7 mouse cellular contexts compared by ENCODE assay signal in genomic region chr14:76414122-76414861, GRCm38 (mm10). TPM values are rescaled to one million over a fixed set of nuclear protein-coding genes. Genes with fewer than 3 reads are reported as not detected.
DNase-seq lines count a peak whose midpoint lies in the region; ATAC-seq lines count a peak whose summit lies in the region.

No protein-coding gene starts in this region.

- no peaks in the 10 kb centered on the region for H3K9me3 ChIP-seq in embryonic facial prominence, embryonic 12.5 days
- no peaks in the 10 kb centered on the region for H3K9me3 ChIP-seq in limb, embryonic 13.5 days
- no peaks in the 10 kb centered on the region for H3K9me3 ChIP-seq in midbrain, embryonic 15.5 days

- no peaks in the 10 kb centered on the region for H3K27me3 ChIP-seq in embryonic facial prominence, embryonic 12.5 days
- no peaks in the 10 kb centered on the region for H3K27me3 ChIP-seq in limb, embryonic 13.5 days
- no peaks in the 10 kb centered on the region for H3K27me3 ChIP-seq in midbrain, embryonic 15.5 days (replicated peaks)

- peaks cover 33% of the 10 kb centered on the region for H3K4me1 ChIP-seq in embryonic facial prominence, embryonic 12.5 days
- peaks cover 40% of the 10 kb centered on the region for H3K4me1 ChIP-seq in limb, embryonic 13.5 days
- peaks cover 31% of the 10 kb centered on the region for H3K4me1 ChIP-seq in midbrain, embryonic 15.5 days

- DNase-seq in adrenal gland, postnatal 36 days: peak; percentile 97 to 98
- DNase-seq in heart, adult 9 months (ENCODE audit: low spot score in 2 of 2): peak; percentile 94 to 97
- peak; percentile 95 for DNase-seq in kidney, adult 9 months
- DNase-seq in spleen, adult 18-20 months: peak; percentile 81 to 84

- H3K36me3 ChIP-seq in embryonic facial prominence, embryonic 12.5 days: peaks cover 28% of the 10 kb centered on the region
- peaks cover 26% of the 10 kb centered on the region for H3K36me3 ChIP-seq in limb, embryonic 13.5 days
- no peaks in the 10 kb centered on the region for H3K36me3 ChIP-seq in midbrain, embryonic 15.5 days (replicated peaks)

- WGBS in embryonic facial prominence, embryonic 12.5 days: under 1% methylated on average over 56 of the region's 81 CpGs
- WGBS in limb, embryonic 13.5 days: under 1% methylated on average over 60 of the region's 81 CpGs
- under 1% methylated on average over 75 of the region's 81 CpGs for WGBS in midbrain, embryonic 15.5 days

- H3K4me2 ChIP-seq in embryonic facial prominence, embryonic 12.5 days (replicated peaks): peak overlapping the region; percentile 82
- H3K4me2 ChIP-seq in limb, embryonic 13.5 days (replicated peaks): peak overlapping the region; percentile 95
- peak overlapping the region; percentile 84 for H3K4me2 ChIP-seq in midbrain, embryonic 15.5 days

- peak; percentile 97 for ATAC-seq in embryonic facial prominence, embryonic 12.5 days (ENCODE audit: insufficient number of reproducible peaks, insufficient read depth, low FRiP score, low TSS enrichment)
- peak; percentile 96 for ATAC-seq in limb, embryonic 13.5 days (ENCODE audit: low FRiP score, low read depth)
- ATAC-seq in midbrain, embryonic 15.5 days (replicated peaks): peak; percentile 95

- peak overlapping the region; percentile 99 for H3K9ac ChIP-seq in embryonic facial prominence, embryonic 12.5 days
- H3K9ac ChIP-seq in limb, embryonic 13.5 days: peak overlapping the region; percentile 99
- H3K9ac ChIP-seq in midbrain, embryonic 15.5 days: peak overlapping the region; percentile 96

- H3K27ac ChIP-seq in embryonic facial prominence, embryonic 12.5 days: peak overlapping the region; percentile 100
- H3K27ac ChIP-seq in limb, embryonic 13.5 days: peak overlapping the region; percentile 99
- peak overlapping the region; percentile 100 for H3K27ac ChIP-seq in midbrain, embryonic 15.5 days

- peak overlapping the region; percentile 95 for H3K4me3 ChIP-seq in embryonic facial prominence, embryonic 12.5 days
- peak overlapping the region; percentile 96 for H3K4me3 ChIP-seq in limb, embryonic 13.5 days
- H3K4me3 ChIP-seq in midbrain, embryonic 15.5 days: peak overlapping the region; percentile 82

RNA-seq across cellular contexts. Expression of gene Tsc22d1, which starts 0.5 kb away (rescaled TPM):
- 1,000 to 10,000 TPM; 1,153 to 1,605 TPM for total RNA-seq in adrenal gland, postnatal 36 days (2021)
- 597 and 789 TPM in 2 replicates for polyA plus RNA-seq in embryonic facial prominence, embryonic 12.5 days (2016; fragmentation: Nextera tagmentation; extraction: Ambion mirVana)
- 767 and 777 TPM in 2 replicates for polyA plus RNA-seq in limb, embryonic 13.5 days (2015; fragmentation: Nextera tagmentation; extraction: Ambion mirVana)
- polyA plus RNA-seq in midbrain, embryonic 15.5 days (2015; fragmentation: Nextera tagmentation; extraction: Ambion mirVana): 792 and 811 TPM in 2 replicates

Comparison
In these comparisons a context has a peak if more than half of its experiments do, and no peak if none do; other contexts are left out.
1. Peak in every context shown above with its lines: DNase-seq, ATAC-seq, H3K4me3 ChIP-seq and H3K27ac ChIP-seq.